Mouse (Mus musculus) c-Kit-positive CD71-positive TER-119-positive erythroid progenitor cells, embryonic 14.5 days (primary cell): ENCODE results near the gene Rab10.

Source experiments
- DNase-seq: peaks from one replicate; pipeline ENCODE4 v3.0.0-alpha.2; 2013; ENCODE audit warnings: low spot score

Rab10 gene

GRCm38 (mm10) chr12:3291849-3292248 is 17.9 kb downstream of the Rab10 start:
- no peak for DNase-seq

GRCm38 (mm10) chr12:3291038-3291437 is 18.7 kb downstream of the Rab10 start:
- DNase-seq, result no peak

- DNase-seq, result no peak
These were observed 21.3 kb downstream of the Rab10 start for GRCm38 (mm10) chr12:3288440-3288839.

- no peak for DNase-seq
These were observed 23.9 kb downstream of the Rab10 start for GRCm38 (mm10) chr12:3285919-3286318.

GRCm38 (mm10) chr12:3285377-3285776 is 24.4 kb downstream of the Rab10 start:
- DNase-seq, result peak; percentile 92

GRCm38 (mm10) chr12:3284463-3284862 is 25.3 kb downstream of the Rab10 start:
- DNase-seq, result no peak

GRCm38 (mm10) chr12:3283829-3284440 is 25.8 kb downstream of the Rab10 start:
- no peak for DNase-seq

- no peak for DNase-seq
These were observed 26.8 kb downstream of the Rab10 start for GRCm38 (mm10) chr12:3282954-3283353.

GRCm38 (mm10) chr12:3282520-3282919 is 27.2 kb downstream of the Rab10 start:
- no peak for DNase-seq

GRCm38 (mm10) chr12:3278880-3279339 is 30.9 kb downstream of the Rab10 start:
- no peak for DNase-seq

GRCm38 (mm10) chr12:3270818-3271217 is 39.0 kb downstream of the Rab10 start:
- no peak for DNase-seq

- no peak for DNase-seq
These were observed 42.4 kb downstream of the Rab10 start for GRCm38 (mm10) chr12:3267397-3267796.

- DNase-seq, result no peak
These were observed 44.6 kb downstream of the Rab10 start for GRCm38 (mm10) chr12:3265188-3265587.

GRCm38 (mm10) chr12:3264449-3264848 is 45.3 kb downstream of the Rab10 start:
- no peak for DNase-seq

- DNase-seq, result no peak
These were observed 48.2 kb downstream of the Rab10 start for GRCm38 (mm10) chr12:3261596-3261995.

GRCm38 (mm10) chr12:3255966-3256365 is 53.8 kb downstream of the Rab10 start:
- no peak for DNase-seq

- DNase-seq, result no peak
These were observed 54.3 kb downstream of the Rab10 start for GRCm38 (mm10) chr12:3255435-3255834.

- DNase-seq, result no peak
These were observed 56.2 kb downstream of the Rab10 start for GRCm38 (mm10) chr12:3253591-3253990.

- DNase-seq, result no peak
These were observed 63.7 kb downstream of the Rab10 start for GRCm38 (mm10) chr12:3246091-3246490.

- no peak for DNase-seq
These were observed 70.2 kb downstream of the Rab10 start for GRCm38 (mm10) chr12:3239544-3239943.

GRCm38 (mm10) chr12:3238361-3239051 is 71.3 kb downstream of the Rab10 start:
- no peak for DNase-seq

GRCm38 (mm10) chr12:3237799-3238198 is 72.0 kb downstream of the Rab10 start:
- DNase-seq, result no peak

- no peak for DNase-seq
These were observed 72.7 kb downstream of the Rab10 start for GRCm38 (mm10) chr12:3236831-3237681.
